Mouse (Mus musculus) embryo, embryonic 10 days (tissue): ENCODE measurements around the gene Gdf1.
A peak's percentile ranks its signal among the peaks of the same experiment; 100 is the strongest.

Experiments used
- DNase-seq: peaks from one replicate; pipeline ENCODE4 v3.0.0-alpha.2; 2015; ENCODE audit warnings: low spot score

The Gdf1 gene

DNA sequence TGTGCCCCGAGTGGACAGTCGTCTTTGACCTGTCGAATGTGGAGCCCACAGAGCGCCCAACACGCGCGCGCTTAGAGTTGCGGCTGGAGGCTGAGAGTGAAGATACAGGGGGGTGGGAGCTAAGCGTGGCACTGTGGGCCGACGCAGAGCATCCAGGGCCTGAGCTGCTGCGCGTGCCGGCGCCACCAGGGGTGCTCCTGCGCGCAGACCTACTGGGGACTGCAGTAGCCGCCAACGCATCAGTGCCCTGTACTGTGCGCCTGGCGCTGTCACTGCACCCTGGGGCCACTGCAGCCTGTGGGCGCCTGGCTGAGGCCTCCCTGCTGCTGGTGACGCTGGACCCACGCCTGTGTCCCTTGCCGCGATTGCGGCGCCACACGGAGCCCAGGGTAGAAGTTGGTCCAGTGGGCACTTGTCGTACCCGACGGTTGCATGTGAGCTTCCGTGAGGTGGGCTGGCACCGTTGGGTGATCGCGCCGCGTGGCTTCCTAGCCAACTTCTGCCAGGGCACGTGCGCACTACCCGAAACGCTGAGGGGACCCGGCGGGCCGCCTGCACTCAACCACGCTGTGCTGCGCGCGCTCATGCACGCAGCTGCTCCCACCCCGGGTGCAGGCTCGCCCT lies 1.2 kb downstream of the Gdf1 start:
- DNase-seq: peak; percentile 88

DNA sequence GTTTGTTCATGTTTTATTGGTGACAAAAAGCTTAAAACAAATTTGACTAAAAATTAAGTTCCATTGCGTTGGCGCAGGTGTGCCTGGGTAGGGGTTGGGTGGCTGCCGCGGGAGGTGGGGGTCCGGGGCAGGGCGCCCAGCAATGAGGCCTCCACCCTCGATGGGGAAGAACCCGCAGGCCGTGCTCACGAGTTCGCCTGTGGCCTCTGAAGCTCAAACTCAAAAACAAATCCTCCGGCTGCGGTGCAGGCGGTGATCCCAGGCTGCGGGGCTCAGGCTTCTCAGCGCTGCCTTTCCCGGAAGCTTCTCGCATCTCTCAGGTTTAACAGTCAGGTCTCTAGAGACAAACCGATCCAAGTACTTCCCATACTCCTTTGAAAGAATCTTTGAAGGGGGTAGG lies 1.9 kb downstream of the Gdf1 start:
- no peak for DNase-seq

DNA sequence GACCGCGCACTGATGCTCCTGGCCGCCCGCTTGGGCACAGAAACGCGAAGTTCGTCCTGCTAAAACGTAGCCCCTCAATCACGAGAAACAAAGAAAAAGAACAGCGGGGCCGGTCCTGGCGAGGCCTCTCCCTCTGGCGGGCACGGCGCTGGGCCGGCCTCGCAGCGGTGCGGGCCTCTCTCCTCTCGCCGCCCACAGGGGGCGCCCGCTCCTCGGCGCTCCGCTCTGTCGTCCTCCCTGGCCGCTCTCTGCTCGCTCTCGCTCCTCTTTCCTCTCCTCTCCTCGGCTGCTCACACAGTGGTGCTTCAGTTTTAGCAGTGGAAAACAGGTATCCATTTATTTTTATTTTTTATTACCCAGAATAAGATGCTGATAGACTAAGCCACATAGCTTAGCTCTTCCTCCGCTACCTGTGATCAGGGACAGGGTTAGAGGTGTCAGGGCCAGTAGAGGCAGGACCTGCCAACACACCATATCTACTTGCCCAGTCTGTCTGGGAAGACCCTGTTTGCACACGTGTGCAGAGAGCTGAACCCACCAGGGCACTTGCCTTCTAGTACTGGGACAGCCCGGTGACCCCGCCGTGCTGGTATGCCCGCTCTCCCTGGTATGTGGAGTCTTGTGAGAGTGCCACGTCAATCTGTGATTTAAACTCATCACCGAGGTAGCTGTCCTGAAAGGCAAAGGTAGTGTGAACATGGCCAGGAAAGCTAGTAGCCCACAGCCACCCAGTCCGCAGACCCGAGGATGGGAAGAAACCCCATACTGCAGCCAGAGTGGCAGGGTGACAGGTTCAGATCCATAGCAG lies 2.7 kb downstream of the Gdf1 start:
- peak; percentile 80 for DNase-seq

DNA sequence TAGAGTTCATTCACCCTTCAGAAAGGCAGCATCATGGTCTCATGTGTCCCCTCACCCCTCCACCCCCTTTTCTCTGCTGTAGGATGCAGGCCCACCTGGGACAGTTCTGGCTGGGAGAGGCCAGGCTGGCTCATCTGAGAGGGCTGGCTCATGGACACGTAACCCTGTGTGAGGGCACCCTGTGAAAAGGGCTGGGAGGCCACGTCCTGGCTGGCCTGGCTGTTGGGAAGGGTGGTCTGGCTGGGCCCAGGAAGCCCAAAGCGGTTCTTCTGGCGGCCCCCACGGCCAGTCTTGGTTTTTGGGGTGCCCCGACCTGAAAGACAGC lies 3.2 kb downstream of the Gdf1 start:
- DNase-seq: no peak

DNA sequence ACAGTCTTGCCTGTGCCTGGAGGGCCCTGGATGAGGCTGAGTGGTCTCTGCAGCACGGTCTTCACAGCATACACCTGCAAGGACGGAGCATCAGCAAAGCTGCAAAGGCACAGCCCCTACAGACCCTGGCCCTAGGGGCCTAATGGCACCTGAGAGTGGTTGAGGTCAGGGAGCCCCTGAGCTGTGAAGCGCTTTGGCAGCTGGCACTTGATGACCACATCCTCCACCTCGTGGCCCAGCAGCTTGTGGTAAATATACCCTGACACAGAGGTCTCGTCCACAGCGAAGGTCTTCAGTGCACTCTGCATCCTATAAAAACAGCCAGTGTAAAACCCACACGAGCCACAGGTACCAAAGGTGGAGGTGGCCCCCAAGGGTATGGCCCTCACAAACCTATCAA lies 9.3 kb downstream of the Gdf1 start:
- DNase-seq: no peak

DNA sequence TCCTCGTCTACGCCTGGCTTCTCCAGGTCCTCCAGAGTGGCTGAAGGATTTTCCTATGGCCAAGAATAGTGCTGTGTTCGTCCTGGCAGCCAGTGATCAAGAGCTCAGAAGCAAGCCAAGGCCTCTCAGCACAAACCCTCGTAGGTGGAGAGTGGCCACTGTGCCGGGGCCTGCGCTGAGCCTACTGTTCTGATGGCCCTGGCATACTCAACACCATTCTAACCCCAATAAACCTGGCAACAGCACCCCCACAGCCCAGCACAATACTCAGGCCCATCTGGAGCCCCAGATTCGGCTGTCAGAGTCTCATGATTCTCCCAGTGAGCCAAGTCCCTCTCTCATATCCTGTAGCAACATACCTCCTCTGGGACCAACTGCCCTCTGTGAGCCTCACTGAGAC lies 11.0 kb downstream of the Gdf1 start:
- DNase-seq: no peak

DNA sequence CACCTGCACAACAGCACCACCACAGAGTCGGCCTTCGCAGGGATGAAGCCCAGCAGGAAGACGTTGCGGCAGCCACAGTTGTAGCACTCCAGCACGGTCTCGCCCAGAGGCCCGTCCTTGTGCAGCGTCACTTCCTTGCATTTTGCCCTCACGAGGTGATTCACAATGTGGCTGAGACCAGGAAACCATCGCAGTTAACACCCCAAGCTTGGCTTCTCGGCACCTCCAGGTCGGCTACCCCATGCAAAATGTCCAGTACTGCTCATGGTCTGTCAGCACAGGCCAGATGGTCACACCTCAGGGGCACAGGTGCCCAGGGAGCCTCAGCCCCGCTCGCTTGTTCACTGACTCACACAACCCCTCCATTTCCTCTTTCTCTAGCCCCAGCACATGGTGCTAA lies 12.4 kb downstream of the Gdf1 start:
- no peak for DNase-seq

DNA sequence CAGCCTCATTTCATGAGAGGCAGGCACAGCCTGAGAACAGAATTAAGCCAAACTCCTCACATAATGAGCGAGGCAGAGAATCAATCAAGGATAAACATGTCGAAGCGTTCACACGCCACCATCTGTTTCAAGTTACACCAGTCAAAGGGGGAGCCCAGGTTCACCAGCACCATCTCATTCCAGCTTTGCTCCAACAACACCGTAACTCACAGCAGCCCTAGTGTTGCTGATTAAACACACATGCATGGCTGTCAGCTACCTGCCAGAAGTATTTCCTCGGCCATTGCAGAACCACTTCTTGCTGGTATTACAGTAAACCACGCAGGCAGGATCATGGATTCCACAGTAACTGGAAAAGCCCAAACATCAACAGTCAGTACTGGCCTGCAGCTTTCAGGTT lies 13.5 kb downstream of the Gdf1 start:
- DNase-seq: peak; percentile 65

DNA sequence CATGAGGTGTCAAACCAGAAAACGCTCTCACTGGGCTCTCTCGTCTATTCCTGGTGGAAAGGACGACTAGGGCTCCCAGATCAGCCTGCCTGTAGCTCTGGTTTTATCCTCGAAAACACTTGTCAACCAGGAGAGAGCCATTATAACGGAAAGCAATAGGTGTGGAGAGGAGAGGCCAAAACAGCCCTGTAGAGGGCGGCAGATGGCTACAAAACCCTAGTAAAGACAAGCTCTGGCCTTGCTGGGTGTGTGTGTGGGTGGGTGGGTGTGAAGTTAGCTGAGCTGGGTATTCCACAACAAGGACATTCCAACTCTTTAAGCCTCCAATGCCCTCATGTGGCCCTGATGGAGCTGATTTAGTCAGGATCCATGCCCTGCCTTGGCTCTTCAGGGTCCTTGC lies 14.1 kb downstream of the Gdf1 start:
- DNase-seq: peak; percentile 42

DNA sequence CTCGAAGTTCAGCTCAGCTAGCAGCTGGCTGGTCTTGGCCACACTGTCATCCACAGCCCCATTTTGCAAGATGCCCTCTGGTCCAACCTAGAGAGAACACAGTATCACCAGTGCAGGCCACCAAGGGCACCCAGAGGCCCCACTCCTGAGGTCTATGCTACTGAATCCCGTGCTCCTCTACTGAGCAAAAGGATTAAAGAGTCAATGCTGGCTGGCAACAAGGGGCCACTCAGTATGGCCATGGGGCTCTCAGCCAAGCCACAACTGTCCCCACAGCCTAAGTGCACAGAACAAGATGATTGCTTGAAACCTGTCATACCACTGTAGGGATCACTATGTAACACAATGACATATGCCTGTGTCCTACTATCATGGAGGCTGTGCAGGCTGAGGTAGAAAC lies 14.7 kb downstream of the Gdf1 start:
- DNase-seq: no peak

DNA sequence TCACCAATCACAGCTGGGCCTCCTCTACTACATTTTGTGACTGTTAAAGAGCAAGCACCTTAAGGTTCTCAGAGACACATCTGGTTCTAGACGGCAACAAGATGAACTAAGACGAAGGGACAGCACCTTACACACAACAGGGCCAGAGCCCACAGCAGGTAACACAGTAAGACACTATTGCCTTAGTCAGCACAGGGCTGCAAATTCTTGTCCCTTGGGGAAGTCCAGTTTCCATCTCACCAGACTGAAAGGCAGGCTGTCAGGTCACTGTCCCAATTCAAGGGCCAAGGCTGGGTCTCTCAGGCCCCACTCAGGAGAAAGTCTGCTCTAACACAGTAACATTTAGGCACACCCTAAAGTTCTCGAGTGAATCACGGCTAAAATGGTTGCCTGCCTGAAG lies 17.8 kb downstream of the Gdf1 start:
- no peak for DNase-seq

DNA sequence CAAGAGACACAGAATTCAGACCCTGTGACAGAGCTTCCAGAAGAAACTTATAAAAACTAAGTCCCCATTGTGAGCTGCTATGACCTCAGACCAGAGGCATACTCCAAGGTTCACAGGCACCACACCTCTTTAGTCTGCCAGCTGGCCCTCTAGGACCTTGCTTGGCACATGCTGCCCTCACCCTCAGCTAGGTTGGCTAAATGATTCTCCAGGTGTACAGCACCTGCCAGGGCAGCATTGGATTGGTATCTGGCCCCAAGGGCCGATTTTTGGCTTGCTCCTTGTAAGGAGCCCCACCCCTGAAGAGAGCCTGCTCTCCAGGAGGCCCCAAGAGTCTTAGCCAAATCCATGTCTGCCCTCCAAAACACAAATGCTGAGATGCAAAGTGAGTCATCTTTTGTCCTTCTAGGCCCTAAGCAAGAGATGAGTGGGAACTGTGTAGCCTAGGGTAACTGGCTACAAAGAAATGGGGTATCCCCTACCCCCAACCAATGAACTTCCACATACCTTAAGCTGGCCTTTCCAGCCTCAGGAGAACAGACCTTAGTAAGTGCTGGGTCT lies 18.3 kb downstream of the Gdf1 start:
- DNase-seq: no peak

DNA sequence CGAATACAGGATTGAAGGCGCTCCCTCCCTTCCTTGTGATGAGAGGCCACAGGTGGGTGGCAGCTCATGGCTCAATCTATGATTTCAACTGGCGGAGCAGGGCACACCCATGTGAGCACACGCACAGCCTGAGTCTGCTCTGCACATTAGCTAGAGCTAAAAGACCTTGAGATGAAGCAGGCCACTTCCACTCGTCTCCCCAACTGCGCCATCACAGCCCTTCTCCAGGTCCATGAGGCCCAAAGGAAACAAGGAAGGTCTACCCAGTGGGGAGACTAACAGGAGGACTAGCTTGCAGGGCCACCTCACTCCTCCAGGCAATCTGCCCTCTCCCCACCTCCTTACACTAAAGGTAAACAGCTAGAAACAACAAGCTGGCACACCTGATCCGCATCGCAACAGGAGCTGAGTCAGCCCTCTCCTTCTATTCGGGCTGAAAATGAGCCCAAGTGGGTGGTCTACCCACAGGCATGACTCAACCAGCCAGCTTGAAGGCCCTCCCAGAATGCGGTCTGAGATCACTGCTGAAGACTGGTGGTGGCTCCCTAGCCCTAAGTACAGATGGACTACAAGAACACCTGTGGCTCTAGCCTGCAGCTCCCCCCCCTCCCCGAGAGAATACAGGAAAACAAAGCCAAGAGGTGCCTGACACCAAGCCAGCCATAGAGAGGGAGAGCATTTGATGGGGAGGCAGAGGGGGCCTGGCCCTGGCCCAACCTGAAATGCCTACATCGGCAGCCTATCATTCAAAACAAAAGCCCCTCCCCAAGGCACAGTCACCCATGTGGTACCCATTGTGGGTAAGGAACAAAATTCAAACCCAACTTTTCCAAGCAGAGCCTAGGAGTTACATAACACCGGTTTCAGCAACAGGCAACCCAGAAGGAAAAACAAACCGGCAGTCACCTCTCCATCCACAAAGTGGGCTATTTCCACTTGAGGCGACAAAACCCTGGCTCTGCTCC lies 21.7 kb downstream of the Gdf1 start:
- DNase-seq: no peak

DNA sequence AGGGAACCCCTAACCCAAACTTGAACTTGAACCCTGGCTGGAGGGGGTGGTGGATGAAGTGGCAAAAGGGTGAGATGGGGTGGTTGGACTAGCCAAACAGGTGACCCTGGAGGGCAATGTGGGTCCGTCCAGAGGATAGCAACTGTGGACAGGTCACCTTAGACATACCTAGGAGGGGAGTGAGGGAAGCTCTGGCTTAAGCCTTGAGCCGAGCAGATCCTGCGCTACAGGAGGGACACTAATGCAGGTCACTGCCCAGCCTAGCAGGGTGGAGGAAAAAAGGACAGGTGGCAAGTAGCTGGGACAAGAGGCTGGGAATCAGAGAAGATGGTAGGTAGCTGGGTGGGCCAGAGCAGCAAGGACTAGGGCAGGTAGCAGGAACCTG lies 22.4 kb downstream of the Gdf1 start:
- DNase-seq: no peak

DNA sequence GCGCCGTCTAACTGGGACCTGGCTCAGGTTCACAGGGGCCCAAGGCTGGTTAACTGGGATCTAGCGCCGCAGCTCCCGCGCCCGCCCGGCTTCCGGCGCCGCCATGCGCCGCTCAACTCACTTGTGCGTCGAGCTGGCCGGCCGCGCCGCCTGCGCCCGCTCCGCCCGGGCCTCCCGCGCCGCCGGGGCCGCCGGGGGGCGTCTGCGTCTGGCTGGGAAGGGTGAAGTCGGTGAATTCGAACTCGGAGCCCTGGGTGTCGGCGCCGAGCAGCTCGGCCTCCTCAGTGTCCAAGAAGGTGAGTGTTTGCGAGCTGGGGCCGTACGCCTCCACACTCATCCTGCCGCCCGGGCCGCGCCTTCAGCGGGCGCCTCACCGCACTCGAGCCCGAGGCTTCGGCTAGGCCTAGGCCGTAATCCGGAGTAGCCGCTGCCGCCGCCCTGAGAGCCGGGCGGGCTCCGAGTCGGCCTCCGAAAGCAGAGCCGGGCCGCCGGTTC lies 23.1 kb downstream of the Gdf1 start:
- DNase-seq: no peak

DNA sequence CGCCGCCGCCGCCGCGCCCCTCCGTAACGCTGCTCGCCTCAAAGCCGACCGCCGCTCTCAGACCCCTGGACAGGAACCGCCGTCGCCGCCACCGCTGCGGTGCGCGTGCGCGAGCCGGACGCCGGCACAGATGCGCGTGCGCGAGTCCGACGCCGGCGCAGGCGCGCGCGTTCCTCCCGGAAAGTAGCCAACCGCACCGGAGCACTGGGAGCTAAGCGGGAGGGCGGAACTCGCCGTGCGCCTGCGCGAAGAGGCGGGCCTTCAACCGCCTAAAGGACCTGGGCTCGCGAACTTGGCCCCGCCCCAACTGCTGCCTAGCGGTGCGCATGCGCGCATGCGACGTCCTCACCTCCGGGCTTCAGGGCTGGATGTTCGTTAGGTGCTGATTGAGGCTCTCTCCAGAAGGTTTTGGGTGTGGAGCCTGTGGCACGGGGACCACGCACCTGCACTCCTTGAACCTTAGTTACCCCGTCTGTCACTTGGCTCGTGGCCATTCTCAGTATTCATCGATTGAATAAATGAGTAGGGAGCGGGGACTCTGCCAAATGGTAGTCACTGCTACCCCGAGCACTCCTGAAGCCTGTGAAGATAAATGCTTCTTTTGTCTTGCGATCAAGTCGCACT lies 23.7 kb downstream of the Gdf1 start, which contains the start of gene Upf1:
Gene Upf1 (minus strand): TSS at position 85 of the 624 bp plus-strand sequence.
- peak; percentile 99 for DNase-seq

DNA sequence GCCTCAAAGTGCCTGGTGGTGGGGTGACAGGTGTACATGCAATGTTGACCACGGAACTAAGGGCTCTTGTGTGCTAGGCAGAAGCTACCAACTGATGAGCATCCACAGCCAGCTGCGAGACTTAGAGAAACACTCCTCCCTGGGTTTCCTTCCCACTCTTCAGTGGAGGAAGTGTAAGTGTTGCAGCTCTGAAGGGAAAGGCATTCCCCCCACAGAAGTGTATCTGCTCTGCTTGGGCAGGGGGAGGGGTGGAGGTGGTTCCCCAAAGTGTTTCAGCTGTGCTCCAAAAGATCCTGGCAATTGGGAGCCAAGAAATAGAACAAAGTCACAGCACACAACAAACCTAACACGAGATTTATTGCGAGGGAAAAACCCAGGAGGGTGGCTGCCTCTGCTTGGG lies 24.4 kb downstream of the Gdf1 start:
- DNase-seq: no peak

DNA sequence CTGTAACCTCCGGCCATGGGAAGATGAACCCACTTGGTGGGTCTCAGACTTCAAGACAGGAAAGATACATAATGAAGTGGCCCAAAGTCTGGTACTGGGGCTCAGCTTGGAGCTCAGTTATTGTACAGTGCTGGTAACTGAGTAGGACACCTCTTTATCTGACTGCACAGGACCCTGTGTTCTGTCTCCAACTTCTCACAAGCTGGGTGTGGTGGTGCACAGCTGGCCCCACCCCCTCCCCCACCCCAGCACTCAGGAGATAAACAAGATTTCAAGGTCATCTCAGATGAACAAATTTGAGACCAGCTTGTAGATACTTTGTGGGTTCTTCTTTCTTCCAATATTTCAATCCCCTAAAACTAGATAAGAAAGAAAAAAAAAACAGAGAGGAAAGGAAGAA lies 26.5 kb downstream of the Gdf1 start:
- no peak for DNase-seq

DNA sequence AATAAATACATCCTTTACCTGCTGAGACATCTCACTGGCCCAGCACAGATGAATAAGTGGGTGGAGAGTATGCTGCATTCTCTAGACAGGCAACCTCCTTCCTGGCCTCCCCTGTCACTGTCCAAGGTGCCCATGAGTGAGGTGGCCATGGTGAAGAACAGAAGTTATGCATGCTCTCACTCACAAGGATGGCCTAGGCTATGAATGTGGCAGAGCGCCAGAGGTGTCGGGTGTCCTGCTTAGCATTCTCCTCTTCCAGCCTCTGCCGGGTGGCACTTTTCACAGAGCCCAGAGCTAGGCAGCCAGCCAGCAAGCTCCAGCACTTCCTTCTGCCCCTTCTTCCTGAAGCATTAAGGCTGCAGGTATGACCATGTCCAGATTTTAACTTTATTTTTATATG lies 29.8 kb downstream of the Gdf1 start:
- no peak for DNase-seq

DNA sequence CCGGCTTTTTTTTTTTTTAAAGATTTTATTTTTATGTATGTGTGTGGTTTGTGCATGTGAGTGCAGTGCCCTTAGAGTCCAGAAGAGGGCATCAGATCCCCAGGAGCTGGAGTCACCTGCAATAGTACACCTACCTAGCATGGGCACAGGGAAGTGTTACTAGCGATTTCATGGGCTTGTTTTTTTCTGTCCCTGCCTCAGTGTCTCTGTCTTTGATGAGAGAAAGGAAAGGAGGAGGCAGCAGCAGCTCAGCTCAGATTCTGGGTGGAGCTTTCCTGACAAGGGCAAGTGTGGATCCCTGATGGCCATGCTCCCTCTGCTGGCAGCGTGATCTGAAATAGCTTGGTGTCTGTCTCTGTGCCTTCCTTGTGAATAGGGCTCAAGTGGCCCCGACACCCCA lies 31.2 kb downstream of the Gdf1 start:
- no peak for DNase-seq

DNA sequence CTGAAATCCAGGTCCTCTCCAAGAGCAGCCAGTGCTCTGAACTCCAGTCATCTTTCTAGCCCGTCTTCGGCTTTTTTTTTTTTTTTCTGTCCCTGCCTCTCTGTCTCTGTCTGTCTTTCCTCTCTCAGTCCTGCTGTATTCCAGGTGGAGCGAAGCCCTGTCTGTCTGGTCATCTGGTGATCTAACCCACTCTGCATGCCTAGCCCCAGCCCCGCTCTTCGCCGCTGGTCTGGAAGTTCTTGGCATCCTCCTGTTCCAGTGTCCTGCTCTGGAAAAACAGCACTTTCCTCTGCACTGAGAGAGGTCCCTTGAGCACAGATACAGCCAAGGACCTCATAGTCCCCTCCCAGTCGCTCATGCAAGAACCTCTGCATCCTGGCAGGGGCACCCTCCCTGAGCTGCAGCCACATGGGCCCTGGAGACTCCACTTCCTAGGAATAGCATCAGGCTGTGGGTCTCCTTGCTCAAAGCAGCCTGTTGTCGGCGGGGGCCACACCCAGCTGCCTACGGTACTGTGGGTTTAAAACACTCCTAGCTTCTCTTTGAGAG lies 31.9 kb downstream of the Gdf1 start:
- DNase-seq: no peak

DNA sequence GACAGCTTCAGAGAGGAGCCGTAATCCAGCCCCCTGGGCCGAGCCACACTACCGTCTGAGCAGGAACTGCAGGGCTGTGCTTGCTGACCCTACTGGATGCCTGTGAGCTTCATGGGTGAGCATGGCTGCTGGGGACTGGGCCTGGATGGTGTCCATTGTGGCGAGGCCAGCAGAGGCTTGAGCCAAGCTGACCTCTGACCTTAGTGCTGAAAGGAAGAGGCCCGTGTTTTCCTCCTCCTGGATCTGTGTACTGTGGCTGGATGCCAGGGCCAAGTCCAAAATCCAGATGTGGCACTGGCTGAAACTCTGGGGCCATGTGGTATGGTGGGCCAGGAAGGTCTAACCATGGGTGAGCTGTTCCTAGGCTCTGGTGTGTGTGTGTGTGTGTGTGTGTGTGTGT lies 34.4 kb downstream of the Gdf1 start:
- DNase-seq: peak; percentile 61
